Mouse (Mus musculus) heart, embryonic 12.5 days (tissue): ENCODE results near the gene Olfr1396. TPM values are rescaled to one million over a fixed set of nuclear protein-coding genes. Genes with fewer than 3 reads are reported as not detected.

ENCODE experiments used
- polyA plus RNA-seq: library from polyadenylated mRNA; unstranded; fragments of >200 nt; fragmentation: Nextera tagmentation; extraction: Ambion mirVana; gene quantifications from 2 replicates; pipeline ENCODE4 v1.2.1, GENCODE M21; 2016

The Olfr1396 gene
- polyA plus RNA-seq, 1 experiment from 2014 or later: not detected

Other genes starting within 250 kb of the Olfr1396 start
- 7.6 and 7.7 TPM in 2 replicates for gene Irgm1, start 243.2 kb downstream of the Olfr1396 start, polyA plus RNA-seq
- 0.09 and 0.22 TPM in 2 replicates for gene Gm5431, start 212.7 kb downstream of the Olfr1396 start, polyA plus RNA-seq
- 1.1 and 1.5 TPM in 2 replicates for gene Psme2b, start 168.7 kb downstream of the Olfr1396 start, polyA plus RNA-seq
- not detected in 2 replicates for gene Olfr56, start 136.0 kb downstream of the Olfr1396 start, polyA plus RNA-seq
- 0.09 TPM in 1 of 2 replicates, not detected in the other for gene 9930111J21Rik1, start 135.5 kb downstream of the Olfr1396 start, polyA plus RNA-seq
- not detected in 2 replicates for gene Gm12185, start 122.6 kb downstream of the Olfr1396 start, polyA plus RNA-seq
- not detected in 2 replicates for gene Tgtp1, start 120.7 kb downstream of the Olfr1396 start, polyA plus RNA-seq
- gene 9930111J21Rik2, start 63.6 kb downstream of the Olfr1396 start, polyA plus RNA-seq: 0.23 and 0.24 TPM in 2 replicates
- not detected in 2 replicates for gene Tgtp2, start 50.7 kb downstream of the Olfr1396 start, polyA plus RNA-seq
- gene Ifi47, start 38.3 kb downstream of the Olfr1396 start, polyA plus RNA-seq: 0.55 and 0.68 TPM in 2 replicates
- gene Olfr1395, start 27.4 kb upstream of the Olfr1396 start, polyA plus RNA-seq: not detected in 2 replicates
- gene Olfr1394, start 39.5 kb upstream of the Olfr1396 start, polyA plus RNA-seq: not detected in 2 replicates
- 1.4 and 1.9 TPM in 2 replicates for gene Btnl9, start 72.3 kb upstream of the Olfr1396 start, polyA plus RNA-seq
- 33.5 and 34.6 TPM in 2 replicates for gene Zfp62, start 88.4 kb upstream of the Olfr1396 start, polyA plus RNA-seq
- gene Mgat1, start 129.3 kb upstream of the Olfr1396 start, polyA plus RNA-seq: 45.7 TPM in 2 replicates
- 0.08 and 0.27 TPM in 2 replicates for gene Olfr1393, start 163.4 kb upstream of the Olfr1396 start, polyA plus RNA-seq
- not detected in 2 replicates for gene Olfr1392, start 170.4 kb upstream of the Olfr1396 start, polyA plus RNA-seq
- gene Olfr10, start 189.9 kb upstream of the Olfr1396 start, polyA plus RNA-seq: not detected in 2 replicates
- gene Olfr1391, start 207.9 kb upstream of the Olfr1396 start, polyA plus RNA-seq: not detected in 2 replicates
- gene Olfr1390, start 220.3 kb upstream of the Olfr1396 start, polyA plus RNA-seq: not detected in 2 replicates